Mouse (Mus musculus) intestine, embryonic 16.5 days (tissue): ENCODE data around the gene Cabin1. TPM values are rescaled to one million over a fixed set of nuclear protein-coding genes. Genes with fewer than 3 reads are reported as not detected.

Experiments used
- ATAC-seq: fragments of 200-750 bp; cut with Nextera tagmentation; 2 replicates; pipeline ENCODE4 v1.8.0; 2017; ENCODE audit warnings: moderate TSS enrichment, moderate library complexity
- H3K27ac ChIP-seq: fragments of 300-500 bp; sonication (generic); 2 replicates; pipeline ENCODE4 v1.5.1; 2014; ENCODE audit warnings: mild to moderate bottlenecking, low read length
- H3K27me3 ChIP-seq: fragments of 300-500 bp; sonication (generic); replicated peaks from 2 replicates; pipeline ENCODE4 v1.6.1; 2014; ENCODE audit warnings: low read length, control low read depth, mixed read lengths; ENCODE audit not compliant: control insufficient read depth, insufficient read depth
- H3K36me3 ChIP-seq: fragments of 300-500 bp; sonication (generic); 2 replicates; pipeline ENCODE4 v1.6.1; 2014; ENCODE audit warnings: low read length, control low read depth; ENCODE audit not compliant: control insufficient read depth, insufficient read depth
- H3K4me1 ChIP-seq: fragments of 300-500 bp; sonication (generic); 2 replicates; pipeline ENCODE4 v1.6.1; 2014; ENCODE audit warnings: low read length, control low read depth, mixed read lengths; ENCODE audit not compliant: control insufficient read depth, insufficient read depth
- H3K4me2 ChIP-seq: fragments of 300-500 bp; sonication (generic); 2 replicates; pipeline ENCODE4 v1.6.1; 2014; ENCODE audit warnings: low read depth, low read length, control low read depth
- H3K4me3 ChIP-seq: fragments of 300-500 bp; sonication (generic); 2 replicates; pipeline ENCODE4 v1.5.1; 2014; ENCODE audit warnings: mild to moderate bottlenecking, low read length
- H3K9ac ChIP-seq: fragments of 300-500 bp; sonication (generic); 2 replicates; pipeline ENCODE4 v1.6.1; 2014; ENCODE audit warnings: low read depth, low read length
- H3K9me3 ChIP-seq: fragments of 300-500 bp; sonication (generic); 2 replicates; pipeline ENCODE4 v1.6.1; 2016; ENCODE audit warnings: low read length, control low read depth; ENCODE audit not compliant: control insufficient read depth
- WGBS: fragments of 180-500 bp; shearing (Covaris S2); extraction: QIAGEN DNeasy Blood & Tissue Kit; methylation state at CpG from one replicate; pipeline ENCODE4 v1.1.7; 2014; 5-methylcytosine and 5-hydroxymethylcytosine counted together
- polyA plus RNA-seq: library from polyadenylated mRNA; unstranded; fragments of >200 nt; fragmentation: Nextera tagmentation; extraction: Ambion mirVana; gene quantifications from 2 replicates; pipeline ENCODE4 v1.2.1, GENCODE M21; 2015

Gene Cabin1
- 26.4 and 27.1 TPM in 2 replicates for polyA plus RNA-seq

DNA sequence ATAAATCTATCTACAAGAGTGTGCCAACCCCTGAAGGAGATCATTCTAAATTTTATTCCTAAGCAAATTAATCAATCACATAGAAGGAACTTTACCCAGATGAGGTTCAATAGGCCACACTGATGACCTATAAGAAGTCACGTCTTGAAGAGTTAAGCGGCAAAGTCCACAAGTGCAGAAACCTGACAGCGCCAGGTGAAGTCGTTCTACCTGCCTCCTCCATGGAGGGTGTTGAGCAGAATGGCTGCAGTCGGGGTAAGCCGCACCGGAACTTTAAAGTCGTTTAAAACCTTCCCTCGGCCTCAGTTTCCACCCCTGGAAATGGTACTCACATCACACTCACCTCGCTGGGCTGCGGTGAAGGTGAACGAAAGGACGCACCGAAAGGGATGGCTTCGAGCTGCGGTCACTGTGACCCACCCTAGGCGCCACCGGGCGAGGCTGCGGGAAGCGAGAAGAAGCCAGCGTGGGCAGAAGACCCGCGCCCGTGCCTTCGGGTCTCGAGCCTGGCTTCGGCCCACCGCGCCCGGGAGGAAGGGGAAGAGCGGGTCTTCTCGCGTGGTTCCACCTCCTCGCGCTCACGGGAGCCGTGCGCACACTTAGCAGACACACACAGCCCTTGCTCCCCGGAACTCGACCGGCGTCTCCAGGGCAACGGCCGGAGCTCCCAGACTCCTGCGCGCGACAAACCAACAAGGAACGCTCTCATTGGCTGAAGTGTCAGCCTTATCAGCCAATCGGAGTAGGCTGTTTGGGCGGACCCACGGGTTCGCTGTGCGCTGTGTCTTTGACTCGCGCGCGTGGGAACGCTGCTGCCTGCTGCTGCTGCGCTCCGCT, at the start of gene Cabin1:
Gene Cabin1 (minus strand): TSS at position 660 of the 837 bp plus-strand sequence.
- H3K4me2 ChIP-seq = peak within 1 kb of the TSS; percentile 72
- H3K27ac ChIP-seq = peak within 1 kb of the TSS; percentile 75
- peak within 1 kb of the TSS; percentile 94 for H3K4me3 ChIP-seq
- H3K9ac ChIP-seq = peak within 1 kb of the TSS; percentile 83
- no peaks in the 10 kb centered on the region for H3K27me3 ChIP-seq
- ATAC-seq = peak; percentile 99
- H3K9me3 ChIP-seq = no peaks in the 10 kb centered on the region
- under 1% methylated on average over 61 of the region's 61 CpGs for WGBS
- no peaks in the 10 kb centered on the region; the same call in 1 of the 2 replicates for H3K36me3 ChIP-seq
- H3K4me1 ChIP-seq = peaks cover 10% of the 10 kb centered on the region

- Histone ChIP-seq H3K27ac (no peak overlapping the region), H3K9me3 (no peaks in the 10 kb centered on the region), H3K27me3 (no peaks in the 10 kb centered on the region), H3K9ac (no peak overlapping the region), H3K4me2 (no peak overlapping the region), H3K4me3 (no peak overlapping the region), H3K4me1 (no peaks in the 10 kb centered on the region), H3K36me3 (no peaks in the 10 kb centered on the region)
- 68% methylated on average over 2 of the region's 2 CpGs for WGBS
- ATAC-seq = no peak
These were observed 40.1 kb upstream of the Cabin1 start for GRCm38 (mm10) chr10:75804217-75804616.

GRCm38 (mm10) chr10:75798176-75798696, 34.1 kb upstream of the Cabin1 start, which contains the start of gene Gstt1:
TSS of gene Gstt1 (minus strand) at chr10:75798584.
- no peaks in the 10 kb centered on the region for H3K9me3 ChIP-seq
- H3K36me3 ChIP-seq = no peaks in the 10 kb centered on the region
- no peaks in the 10 kb centered on the region for H3K27me3 ChIP-seq
- H3K4me1 ChIP-seq = peaks cover 14% of the 10 kb centered on the region
- H3K4me2 ChIP-seq = peak within 1 kb of the TSS; percentile 87
- H3K27ac ChIP-seq = no peak within 1 kb of the TSS
- H3K4me3 ChIP-seq = peak within 1 kb of the TSS; percentile 53
- ATAC-seq = peak; percentile 55
- 1% methylated on average over 18 of the region's 18 CpGs for WGBS
- peak within 1 kb of the TSS; percentile 67 for H3K9ac ChIP-seq

GRCm38 (mm10) chr10:75797619-75798175, 33.6 kb upstream of the Cabin1 start:
- Histone ChIP-seq H3K27ac (no peak overlapping the region), H3K4me1 (peaks cover 14% of the 10 kb centered on the region), H3K36me3 (no peaks in the 10 kb centered on the region), H3K9me3 (no peaks in the 10 kb centered on the region), H3K4me3 (peak overlapping the region; percentile 53), H3K4me2 (peak overlapping the region; percentile 87), H3K27me3 (no peaks in the 10 kb centered on the region), H3K9ac (peak overlapping the region; percentile 67)
- WGBS = 2% methylated on average over 12 of the region's 12 CpGs
- ATAC-seq = peak; percentile 70

DNA sequence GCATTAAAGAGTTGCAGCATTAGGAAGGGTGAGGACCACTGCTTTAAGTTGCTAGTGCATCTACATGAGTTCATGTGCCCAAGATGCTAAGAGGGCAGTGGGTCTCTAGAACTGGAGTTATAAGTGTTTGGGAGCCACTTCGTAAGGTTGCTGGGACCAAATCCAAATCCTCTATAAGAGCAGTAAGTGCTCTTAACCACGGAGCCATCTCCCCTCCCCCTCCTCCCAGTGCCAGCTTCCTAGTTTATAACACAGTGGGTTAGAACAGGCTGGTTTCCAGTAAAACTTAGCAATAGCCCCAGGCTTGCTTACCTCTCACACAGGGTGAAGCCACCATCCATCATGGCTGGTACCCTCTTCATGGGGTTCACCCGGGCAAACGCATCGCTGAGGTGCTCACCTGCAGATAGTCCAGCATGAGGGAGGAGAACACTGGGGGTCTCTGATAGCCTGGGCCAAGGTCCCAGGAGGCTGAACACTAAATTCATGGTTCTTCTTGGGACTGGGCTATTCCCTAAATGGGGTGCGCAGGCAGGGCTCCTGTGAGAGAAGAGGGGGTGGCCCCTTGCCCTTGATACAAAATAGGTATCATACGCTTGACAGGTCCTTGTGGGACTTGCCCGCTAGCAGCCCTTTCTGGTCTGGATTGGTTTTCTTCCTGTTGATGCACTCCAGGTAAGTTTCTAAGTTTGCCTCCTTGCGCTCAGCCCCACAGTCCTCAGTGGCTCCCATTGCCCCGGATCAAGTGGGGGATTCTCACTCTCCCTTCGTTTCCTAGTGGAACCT, 32.8 kb upstream of the Cabin1 start:
- H3K9ac ChIP-seq = peak overlapping the region; percentile 67; the same call in 1 of the 2 replicates
- no peaks in the 10 kb centered on the region for H3K9me3 ChIP-seq
- peak overlapping the region; percentile 53 for H3K4me3 ChIP-seq
- ATAC-seq = no peak
- peaks cover 14% of the 10 kb centered on the region for H3K4me1 ChIP-seq
- H3K36me3 ChIP-seq = no peaks in the 10 kb centered on the region
- no peaks in the 10 kb centered on the region for H3K27me3 ChIP-seq
- H3K27ac ChIP-seq = no peak overlapping the region
- peak overlapping the region; percentile 87 for H3K4me2 ChIP-seq
- WGBS = 49% methylated on average over 11 of the region's 11 CpGs

DNA sequence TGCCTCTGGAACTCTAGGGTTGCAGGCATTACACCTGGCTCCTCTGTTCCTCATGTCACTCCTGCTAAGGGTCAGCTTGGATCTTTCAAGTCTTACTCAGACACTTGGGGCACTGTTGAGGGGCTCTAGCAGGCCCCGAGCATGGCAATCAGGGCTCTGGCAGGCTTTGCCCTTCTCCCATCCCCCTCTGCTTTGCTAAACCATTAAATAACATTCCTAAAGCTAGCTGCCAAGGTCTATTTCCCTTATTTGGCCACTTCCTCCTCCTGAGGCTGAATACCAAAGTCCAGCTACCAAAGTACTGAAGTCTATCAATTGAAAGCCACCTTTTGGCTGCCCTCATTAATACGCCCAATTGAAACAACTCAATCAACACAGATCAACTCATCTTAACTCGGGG, 30.7 kb upstream of the Cabin1 start:
- no peaks in the 10 kb centered on the region for H3K36me3 ChIP-seq
- peak; percentile 49 for ATAC-seq
- 0 out of 2 replicates have a peak overlapping the region, but pooled peaks have one; percentile 10 for H3K4me2 ChIP-seq
- H3K9ac ChIP-seq = 0 out of 2 replicates have a peak overlapping the region, but pooled peaks have one; percentile 32
- no peaks in the 10 kb centered on the region for H3K27me3 ChIP-seq
- peak overlapping the region; percentile 35 for H3K27ac ChIP-seq
- WGBS = 29% methylated on average over 3 of the region's 3 CpGs
- H3K4me3 ChIP-seq = no peak overlapping the region
- no peaks in the 10 kb centered on the region for H3K9me3 ChIP-seq
- peaks cover 18% of the 10 kb centered on the region for H3K4me1 ChIP-seq

DNA sequence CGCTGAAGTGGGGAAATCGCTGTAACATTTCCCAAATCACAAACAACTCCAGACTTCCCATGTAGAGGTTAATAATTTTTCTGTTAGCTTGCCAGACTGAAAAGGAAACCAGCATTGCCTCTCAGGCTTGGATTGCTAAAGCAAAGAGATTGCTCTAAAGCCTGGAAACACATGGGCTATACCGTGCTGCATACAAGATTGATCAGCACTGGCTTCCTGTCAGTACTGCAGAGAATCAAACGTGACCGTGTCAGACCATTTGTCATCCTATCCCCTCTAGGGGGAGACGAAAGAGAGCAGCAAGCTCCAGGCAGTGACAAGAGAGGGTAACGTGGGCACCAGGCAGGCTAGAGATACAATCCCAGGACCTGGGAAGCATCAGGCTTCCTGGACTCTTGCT, 26.6 kb upstream of the Cabin1 start:
- no peaks in the 10 kb centered on the region for H3K27me3 ChIP-seq
- ATAC-seq = no peak
- peaks cover 16% of the 10 kb centered on the region for H3K4me1 ChIP-seq
- no peak overlapping the region for H3K4me2 ChIP-seq
- WGBS = 19% methylated on average over 7 of the region's 7 CpGs
- no peak overlapping the region for H3K4me3 ChIP-seq
- H3K27ac ChIP-seq = peak overlapping the region; percentile 26
- H3K9ac ChIP-seq = no peak overlapping the region
- no peaks in the 10 kb centered on the region for H3K36me3 ChIP-seq
- H3K9me3 ChIP-seq = no peaks in the 10 kb centered on the region

DNA sequence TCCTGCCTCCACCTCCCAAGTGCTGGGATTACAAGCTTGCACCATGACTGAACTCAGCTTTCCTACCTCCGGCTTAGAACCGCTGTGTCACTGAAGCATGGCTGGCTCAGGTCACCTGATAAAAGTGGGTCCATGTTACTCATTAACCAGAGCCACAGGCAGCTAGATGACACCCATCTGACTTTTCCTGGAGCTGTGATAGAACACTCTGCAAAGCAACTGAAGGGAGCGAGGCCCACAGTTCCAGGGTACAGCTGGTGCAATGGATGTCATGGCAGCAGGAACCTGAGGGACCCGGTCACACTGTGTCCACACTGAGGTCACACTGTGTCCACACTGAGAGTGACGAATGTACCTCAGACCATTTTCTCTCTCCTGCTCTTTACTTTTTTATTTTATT, 25.7 kb upstream of the Cabin1 start:
- H3K4me1 ChIP-seq = peaks cover 10% of the 10 kb centered on the region
- peak; percentile 91 for ATAC-seq
- WGBS = 54% methylated on average over 5 of the region's 5 CpGs
- H3K9ac ChIP-seq = no peak overlapping the region
- no peak overlapping the region for H3K4me3 ChIP-seq
- H3K36me3 ChIP-seq = no peaks in the 10 kb centered on the region
- no peaks in the 10 kb centered on the region for H3K27me3 ChIP-seq
- peak overlapping the region; percentile 33; the same call in 1 of the 2 replicates for H3K27ac ChIP-seq
- no peak overlapping the region for H3K4me2 ChIP-seq
- no peaks in the 10 kb centered on the region for H3K9me3 ChIP-seq
